Mouse (Mus musculus) embryonic facial prominence, embryonic 14.5 days (tissue): ENCODE results near the gene Arhgap27. TPM values are rescaled to one million over a fixed set of nuclear protein-coding genes. Genes with fewer than 3 reads are reported as not detected.
A peak's percentile ranks its signal among the peaks of the same experiment; 100 is the strongest.
"Not testable (repeated sequence)": the region's sequence is repeated elsewhere in the genome, so short reads cannot be mapped to it uniquely, and the experiment has no call there.

Experiments
- ATAC-seq: fragments of 200-750 bp; cut with Nextera tagmentation; 2 replicates; pipeline ENCODE4 v1.8.0; 2017; ENCODE audit warnings: low read depth, moderate number of reproducible peaks, moderate TSS enrichment
- DNase-seq: peaks from one replicate; pipeline ENCODE4 v3.0.0-alpha.2; 2015; ENCODE audit warnings: low spot score
- H3K27ac ChIP-seq: fragments of 300-500 bp; sonication (generic); replicated peaks from 2 replicates; pipeline ENCODE4 v1.5.1; 2014; ENCODE audit warnings: low read depth, mild to moderate bottlenecking, low read length, moderate library complexity
- H3K27me3 ChIP-seq: fragments of 300-500 bp; sonication (generic); replicated peaks from 2 replicates; pipeline ENCODE4 v1.6.1; 2014; ENCODE audit warnings: low read length; ENCODE audit not compliant: control insufficient read depth, insufficient read depth
- H3K36me3 ChIP-seq: fragments of 300-500 bp; sonication (generic); 2 replicates; pipeline ENCODE4 v1.6.1; 2014; ENCODE audit warnings: low read length, mixed read lengths; ENCODE audit not compliant: control insufficient read depth, insufficient read depth
- H3K4me1 ChIP-seq: fragments of 300-500 bp; sonication (generic); 2 replicates; pipeline ENCODE4 v1.6.1; 2014; ENCODE audit warnings: antibody characterized with exemption, low read length; ENCODE audit not compliant: control insufficient read depth, insufficient read depth
- H3K4me2 ChIP-seq: fragments of 300-500 bp; sonication (generic); 2 replicates; pipeline ENCODE4 v1.6.1; 2014; ENCODE audit warnings: low read depth, mild to moderate bottlenecking, low read length, moderate library complexity, mixed read lengths
- H3K4me3 ChIP-seq: fragments of 300-500 bp; sonication (generic); 2 replicates; pipeline ENCODE4 v1.5.1; 2014; ENCODE audit warnings: low read depth, mild to moderate bottlenecking, low read length
- H3K9ac ChIP-seq: fragments of 300-500 bp; sonication (generic); 2 replicates; pipeline ENCODE4 v1.6.1; 2014; ENCODE audit warnings: low read depth, mild to moderate bottlenecking, low read length, moderate library complexity, mixed read lengths
- H3K9me3 ChIP-seq: fragments of 300-500 bp; sonication (generic); 2 replicates; pipeline ENCODE4 v1.6.1; 2016; ENCODE audit warnings: low read length; ENCODE audit not compliant: control insufficient read depth
- WGBS: fragments of 180-500 bp; shearing (Covaris S2); extraction: QIAGEN DNeasy Blood & Tissue Kit; methylation state at CpG from one replicate; pipeline ENCODE4 v1.1.7; 2014; 5-methylcytosine and 5-hydroxymethylcytosine counted together
- polyA plus RNA-seq: library from polyadenylated mRNA; unstranded; fragments of >200 nt; fragmentation: Nextera tagmentation; extraction: Ambion mirVana; gene quantifications from 2 replicates; pipeline ENCODE4 v1.2.1, GENCODE M21; 2014

Arhgap27 gene
- 8.6 and 9.4 TPM in 2 replicates for polyA plus RNA-seq

- ATAC-seq, result 0 out of 2 replicates have a peak, but pooled peaks have one; percentile 1
- H3K9me3 ChIP-seq, result no peaks in the 10 kb centered on the region
- peak; percentile 73 for DNase-seq
- H3K27me3 ChIP-seq, result peaks cover 53% of the 10 kb centered on the region
- H3K36me3 ChIP-seq, result peaks cover 18% of the 10 kb centered on the region
- H3K27ac ChIP-seq, result peak within 1 kb of the TSS; percentile 56
- H3K4me2 ChIP-seq, result peak within 1 kb of the TSS; percentile 75
- peak within 1 kb of the TSS; percentile 62 for H3K9ac ChIP-seq
- WGBS, result 1% methylated on average over 30 of the region's 35 CpGs
- peaks cover 26% of the 10 kb centered on the region for H3K4me1 ChIP-seq
- peak within 1 kb of the TSS; percentile 57 for H3K4me3 ChIP-seq
Measured at GRCm38 (mm10) chr11:103363214-103364148, at the start of gene Arhgap27. Gene Arhgap27, minus strand, starts transcription at chr11:103363692.

- Histone ChIP-seq H3K4me3 (peak overlapping the region; percentile 86), H3K27ac (peak overlapping the region; percentile 56; the same call in 1 of the 2 replicates), H3K9ac (peak overlapping the region; percentile 82), H3K27me3 (no peaks in the 10 kb centered on the region), H3K4me2 (peak overlapping the region; percentile 80), H3K9me3 (no peaks in the 10 kb centered on the region), H3K4me1 (peaks cover 9% of the 10 kb centered on the region), H3K36me3 (no peaks in the 10 kb centered on the region)
- ATAC-seq (peak; percentile 24), DNase-seq (peak; percentile 55)
- WGBS, result 2% methylated on average over 14 of the region's 14 CpGs
Measured at GRCm38 (mm10) chr11:103412950-103413423, 49.5 kb upstream of the Arhgap27 start.

GRCm38 (mm10) chr11:103411981-103412949 is 48.8 kb upstream of the Arhgap27 start, which contains the start of gene Plekhm1:
Gene Plekhm1, minus strand, starts transcription at chr11:103412687.
- Histone ChIP-seq H3K4me2 (peak within 1 kb of the TSS; percentile 80), H3K4me3 (peak within 1 kb of the TSS; percentile 86), H3K4me1 (peaks cover 9% of the 10 kb centered on the region), H3K9me3 (no peaks in the 10 kb centered on the region), H3K9ac (peak within 1 kb of the TSS; percentile 82), H3K27ac (peak within 1 kb of the TSS; percentile 61), H3K36me3 (no peaks in the 10 kb centered on the region), H3K27me3 (no peaks in the 10 kb centered on the region)
- under 1% methylated on average over 40 of the region's 67 CpGs for WGBS
- DNase-seq, result peak; percentile 98
- ATAC-seq, result peak; percentile 98

DNA sequence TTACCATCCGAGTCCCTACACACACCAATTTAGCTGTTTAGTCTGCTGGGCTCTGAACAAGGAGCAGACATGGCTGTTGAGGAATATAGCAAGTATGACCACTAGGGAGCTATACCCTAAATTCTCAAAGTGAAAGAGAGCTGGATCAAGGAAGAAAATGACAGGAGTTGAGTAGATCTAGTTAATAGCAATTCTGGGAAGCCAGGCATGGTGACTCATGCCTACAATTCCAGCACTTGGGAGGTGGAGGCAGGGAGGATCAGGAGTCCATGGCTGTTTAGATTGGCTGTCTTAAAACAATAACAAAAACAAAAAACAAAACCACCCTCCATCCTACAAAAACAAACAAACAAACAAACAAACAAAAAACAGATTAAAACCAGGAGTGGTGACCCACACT is 47.8 kb upstream of the Arhgap27 start:
- H3K36me3 ChIP-seq, result no peaks in the 10 kb centered on the region
- H3K4me3 ChIP-seq, result peak overlapping the region; percentile 86; the same call in 1 of the 2 replicates
- peak overlapping the region; percentile 80; the same call in 1 of the 2 replicates for H3K4me2 ChIP-seq
- ATAC-seq (no peak), DNase-seq (no peak)
- no peaks in the 10 kb centered on the region for H3K9me3 ChIP-seq
- no peak overlapping the region for H3K27ac ChIP-seq
- peaks cover 9% of the 10 kb centered on the region for H3K4me1 ChIP-seq
- H3K9ac ChIP-seq, result peak overlapping the region; percentile 82; the same call in 1 of the 2 replicates
- WGBS, result 70% methylated on average over 1 of the region's 1 CpGs
- no peaks in the 10 kb centered on the region for H3K27me3 ChIP-seq

- no peak for ATAC-seq
- H3K9me3 ChIP-seq, result no peaks in the 10 kb centered on the region
- 85% methylated on average over 13 of the region's 13 CpGs for WGBS
Measured at GRCm38 (mm10) chr11:103408880-103409279, 45.4 kb upstream of the Arhgap27 start.

GRCm38 (mm10) chr11:103407136-103407535 is 43.6 kb upstream of the Arhgap27 start:
- H3K4me1 ChIP-seq, DNase-seq, H3K36me3 ChIP-seq, H3K9me3 ChIP-seq, H3K4me2 ChIP-seq, H3K27ac ChIP-seq, H3K9ac ChIP-seq, ATAC-seq, H3K4me3 ChIP-seq, H3K27me3 ChIP-seq: not testable (repeated sequence)
- WGBS, result 73% methylated on average over 5 of the region's 5 CpGs

More at GRCm38 (mm10) chr11:103408880-103409279, 45.4 kb upstream of the Arhgap27 start:
- Histone ChIP-seq H3K36me3 (0 out of 2 replicates have a peak, but pooled peaks cover 4% of the 10 kb centered on the region), H3K27me3 (no peaks in the 10 kb centered on the region), H3K4me2 (no peak overlapping the region), H3K4me1 (peaks cover 9% of the 10 kb centered on the region), H3K27ac (no peak overlapping the region), H3K9ac (no peak overlapping the region), H3K4me3 (no peak overlapping the region)
- DNase-seq, result no peak

- H3K36me3 ChIP-seq, result peaks cover 7% of the 10 kb centered on the region; the same call in 1 of the 2 replicates
- no peaks in the 10 kb centered on the region for H3K27me3 ChIP-seq
- no peak overlapping the region for H3K4me2 ChIP-seq
- H3K9me3 ChIP-seq, result no peaks in the 10 kb centered on the region
- no peak overlapping the region for H3K4me3 ChIP-seq
- H3K27ac ChIP-seq, result no peak overlapping the region
- DNase-seq (no peak), ATAC-seq (no peak)
- 71% methylated on average over 7 of the region's 7 CpGs for WGBS
- H3K4me1 ChIP-seq, result peaks cover 4% of the 10 kb centered on the region
- H3K9ac ChIP-seq, result no peak overlapping the region
Measured at GRCm38 (mm10) chr11:103406551-103406950, 43.1 kb upstream of the Arhgap27 start.

GRCm38 (mm10) chr11:103405814-103406213 is 42.3 kb upstream of the Arhgap27 start:
- H3K9ac ChIP-seq, result no peak overlapping the region
- H3K36me3 ChIP-seq, result peaks cover 7% of the 10 kb centered on the region; the same call in 1 of the 2 replicates
- H3K27ac ChIP-seq, result no peak overlapping the region
- ATAC-seq (no peak), DNase-seq (no peak)
- no peaks in the 10 kb centered on the region for H3K9me3 ChIP-seq
- WGBS, result 83% methylated on average over 1 of the region's 1 CpGs
- no peaks in the 10 kb centered on the region for H3K27me3 ChIP-seq
- no peak overlapping the region for H3K4me3 ChIP-seq
- no peak overlapping the region for H3K4me2 ChIP-seq
- H3K4me1 ChIP-seq, result no peaks in the 10 kb centered on the region
